Mouse (Mus musculus): Measurements from ENCODE around the gene Rhbdf1.

DNA sequence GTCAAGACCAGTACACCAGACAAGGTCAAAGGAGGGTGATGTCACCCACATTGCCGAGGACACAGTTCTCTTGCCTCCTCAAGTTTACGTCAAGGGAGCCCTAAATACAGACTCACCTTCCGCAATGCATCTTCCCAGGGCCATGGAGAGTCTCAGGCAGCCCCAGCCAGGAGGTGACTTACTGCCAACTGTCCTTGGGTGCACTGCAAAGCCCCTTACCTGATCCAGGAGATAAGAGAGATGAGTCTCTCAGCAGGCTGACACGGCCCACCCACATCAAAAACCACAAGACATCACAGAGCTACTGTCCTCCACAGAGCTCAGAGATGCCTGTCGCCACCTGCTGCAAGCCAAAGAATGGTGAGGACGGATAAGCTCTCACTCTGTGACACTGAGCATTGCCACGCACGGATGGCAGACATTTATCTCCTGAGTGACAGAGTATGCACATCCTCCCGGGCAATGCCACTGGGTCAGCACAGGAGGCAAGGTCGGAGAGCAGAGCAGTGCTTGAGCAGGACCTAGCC is 22.0 kb downstream of the Rhbdf1 start, which contains the start of gene Il9r:
- TF ChIP-seq CTCF (IDR thresholded peaks at IDR 0.05; ENCODE audit: low read depth) (no peak), EP300 (optimal IDR thresholded peaks at IDR 0.05) (no peak)
